In genomic region chr17:46933557-46934348, GRCm38 (mm10) we compare ENCODE assay signal across 8 mouse cellular contexts. TPM values are rescaled to one million over a fixed set of nuclear protein-coding genes. Genes with fewer than 3 reads are reported as not detected.
DNase-seq lines count a peak whose midpoint lies in the region; TF ChIP-seq lines count a peak whose summit lies in the region.

No protein-coding gene starts in this region.

- TF ChIP-seq CTCF in lung, adult 2 months (IDR thresholded peaks at IDR 0.05; ENCODE audit: insufficient read depth, low read length) = peak; percentile 76

- no peak overlapping the region for H3K4me3 ChIP-seq in lung, adult 2 months (replicated peaks; ENCODE audit: extremely low read depth, low read depth, low read length)

- H3K4me1 ChIP-seq in lung, adult 2 months (ENCODE audit: control insufficient read depth, insufficient read depth, low read length) = no peaks in the 10 kb centered on the region

- 81% methylated on average over 19 of the region's 19 CpGs for WGBS in lung, adult 2 months

- no peak for TF ChIP-seq POLR2A in lung, adult 2 months (IDR thresholded peaks at IDR 0.05; ENCODE audit: borderline replicate concordance, extremely low read depth, low read depth, low read length)

- DNase-seq in adrenal gland, adult (ENCODE audit: inconsistent age in 2 of 2, low spot score in 1 of 2) = peak; percentile 54 to 73
- DNase-seq in adrenal gland, postnatal 4 days (ENCODE audit: low spot score in 2 of 2) = no peak
- DNase-seq in urinary bladder, postnatal 14 days (ENCODE audit: low spot score) = peak; percentile 53
- no peak for DNase-seq in urinary bladder, postnatal 4 days (ENCODE audit: low spot score in 2 of 2)
- DNase-seq in embryo, embryonic 10.5 days (ENCODE audit: low spot score) = peak; percentile 78
- DNase-seq in kidney, adult 8-10 months = peak; percentile 21 to 55
- peak; percentile 36 for DNase-seq in lung, adult 2 months
- peak; percentile 26 for DNase-seq in skeletal muscle tissue, adult 2 months (ENCODE audit: low read depth, low spot score)

RNA-seq across cellular contexts. Expression of gene Prph2, which starts 23.5 kb away (rescaled TPM):
- not detected for total RNA-seq in adrenal gland, postnatal 4 days (2021)
- polyA plus RNA-seq in lung, adult 2 months (2012; rRNA removed) = not detected in 2 replicates

RNA-seq across cellular contexts. Expression of gene Tbcc, which starts 43.3 kb away (rescaled TPM):
- total RNA-seq in adrenal gland, postnatal 4 days (2021) = 10 to 100 TPM; 26.1 to 27.4 TPM
- 17.9 and 20.8 TPM in 2 replicates for polyA plus RNA-seq in lung, adult 2 months (2012; rRNA removed)

Comparison
In these comparisons a context has a peak if more than half of its experiments do, and no peak if none do; other contexts are left out.
1. DNase-seq: peak in adrenal gland, adult (2 of 2), urinary bladder, postnatal 14 days (single experiment), embryo, embryonic 10.5 days (single experiment), kidney, adult 8-10 months (2 of 2), lung, adult 2 months (single experiment) and skeletal muscle tissue, adult 2 months (single experiment); none in adrenal gland, postnatal 4 days (0 of 2) and urinary bladder, postnatal 4 days (0 of 2).